Mouse (Mus musculus): Measurements from ENCODE around the gene Ntm.

The Ntm gene

DNA sequence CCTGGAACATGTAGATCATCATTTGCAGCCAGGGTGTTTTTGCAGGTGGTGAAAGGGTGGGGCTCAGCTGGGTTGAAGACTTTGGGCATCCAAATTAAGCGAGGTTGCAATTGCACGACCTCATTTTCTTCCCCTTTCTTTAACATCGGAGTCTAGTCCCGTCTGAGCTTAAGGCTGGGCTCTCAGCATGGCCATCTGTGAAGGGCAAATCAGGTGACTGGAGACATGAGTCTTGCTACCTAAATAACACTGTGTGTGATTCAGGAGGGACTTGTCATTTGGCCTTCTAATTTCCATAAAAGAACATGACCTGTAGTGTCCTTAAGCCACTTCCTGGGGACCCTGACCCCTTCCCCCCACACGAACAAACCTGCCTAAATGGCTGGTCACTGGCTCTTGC lies 394.4 kb downstream of the Ntm start:
- DNase-seq: no peak

DNA sequence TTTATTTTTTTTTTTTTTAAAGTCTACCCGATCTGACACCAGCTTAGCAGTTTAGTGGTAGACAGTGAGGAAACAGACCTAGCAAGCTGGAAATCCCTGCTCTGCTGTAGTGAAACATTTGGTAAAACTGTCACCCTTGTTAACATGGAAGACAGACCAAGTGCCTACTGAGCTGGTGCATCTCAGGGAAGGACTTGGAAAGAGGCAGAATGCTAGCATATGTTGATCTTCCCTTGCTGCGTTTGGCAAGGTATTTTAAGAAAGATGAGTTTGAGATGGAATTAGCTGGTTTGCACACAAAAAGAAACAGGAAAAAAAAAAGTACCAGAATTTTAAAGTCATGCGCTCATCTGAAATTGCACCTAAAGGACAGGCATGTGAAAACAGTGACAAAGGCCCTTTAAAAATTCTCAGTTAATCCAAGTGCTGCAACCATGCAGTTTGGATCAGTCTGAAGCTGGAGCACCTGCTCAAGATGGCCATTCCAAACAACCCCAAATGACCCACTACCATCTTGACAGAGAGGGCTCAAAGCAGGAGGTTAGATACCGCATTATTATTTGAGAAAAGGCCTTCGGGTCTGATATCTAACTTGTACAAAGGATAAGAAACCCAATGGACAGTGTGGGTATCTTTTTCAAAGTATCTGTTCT lies 400.4 kb downstream of the Ntm start:
- no peak for DNase-seq

DNA sequence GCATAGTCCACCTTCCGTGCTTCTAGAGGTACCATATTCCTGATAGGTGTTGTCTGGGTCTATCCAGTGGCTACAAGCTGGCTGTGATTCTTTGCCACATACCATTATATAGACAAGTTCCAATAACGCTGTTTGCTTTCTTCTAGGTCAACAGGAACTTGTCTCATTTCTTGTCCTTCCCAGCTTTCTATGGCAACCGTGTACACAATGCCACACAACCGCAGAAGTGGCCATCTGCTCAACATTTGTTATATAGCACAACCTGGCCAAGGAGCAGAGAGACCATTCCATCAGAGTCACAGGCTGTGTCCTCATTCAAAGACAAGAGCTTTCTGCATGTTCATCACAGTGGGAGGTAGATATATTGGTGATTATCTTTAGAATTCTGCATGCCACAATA lies 404.0 kb downstream of the Ntm start:
- DNase-seq: no peak

DNA sequence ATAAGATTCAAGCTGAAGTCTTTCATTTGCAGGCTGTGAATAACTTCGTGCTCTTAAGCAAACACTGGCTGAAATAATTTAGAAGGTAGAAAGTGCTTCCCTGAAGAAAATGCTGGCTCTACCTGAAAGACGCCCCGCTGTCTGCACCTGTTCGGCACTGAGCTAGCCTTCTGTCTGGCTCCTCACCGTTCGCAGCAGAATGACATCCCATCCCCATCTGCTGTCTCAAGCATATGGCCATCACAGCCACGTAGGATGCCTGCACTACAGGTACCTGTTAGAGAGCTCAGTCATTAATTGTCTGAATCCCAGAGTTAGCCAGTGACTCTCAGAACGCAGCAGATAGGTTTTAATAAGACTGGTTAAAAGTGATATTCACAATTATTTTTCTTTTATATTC lies 412.4 kb downstream of the Ntm start:
- no peak for DNase-seq

DNA sequence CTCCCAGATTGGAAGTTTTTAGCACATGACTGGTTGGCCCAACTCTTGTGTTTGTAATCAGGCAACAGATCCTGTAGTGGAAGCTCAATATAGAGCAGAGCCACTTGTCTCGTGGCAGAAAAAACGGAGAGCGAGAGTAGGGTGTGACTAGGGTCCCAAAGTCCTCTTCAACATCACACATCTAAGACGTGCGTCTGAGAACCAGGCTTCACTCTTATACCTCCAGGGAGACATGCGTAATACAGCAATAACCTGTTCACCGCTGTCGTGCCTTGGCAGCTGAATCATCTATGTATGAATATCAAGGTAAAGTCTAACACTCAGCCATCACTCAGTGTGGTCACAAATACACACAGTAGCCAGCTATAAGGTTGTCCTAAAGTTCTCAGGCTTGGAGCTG lies 412.8 kb downstream of the Ntm start:
- DNase-seq: no peak

DNA sequence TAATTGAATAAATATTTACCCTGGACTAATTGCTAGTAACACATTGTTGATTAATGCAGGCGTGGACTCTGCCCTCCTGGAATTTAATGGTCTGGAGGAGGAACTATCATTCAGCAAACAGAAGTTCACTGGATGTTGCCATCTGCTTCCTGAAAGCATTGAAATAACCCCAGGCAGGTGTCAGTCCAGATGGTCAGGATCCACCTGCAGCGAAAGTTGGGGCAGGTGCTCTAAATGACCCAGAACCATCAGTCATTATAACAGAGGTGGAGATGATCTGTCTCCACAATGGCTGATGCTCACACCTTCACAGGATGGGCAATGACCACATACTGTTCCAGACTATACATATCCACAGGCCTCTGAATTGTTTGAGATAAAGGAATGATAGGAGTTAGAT lies 426.5 kb downstream of the Ntm start:
- no peak for DNase-seq

DNA sequence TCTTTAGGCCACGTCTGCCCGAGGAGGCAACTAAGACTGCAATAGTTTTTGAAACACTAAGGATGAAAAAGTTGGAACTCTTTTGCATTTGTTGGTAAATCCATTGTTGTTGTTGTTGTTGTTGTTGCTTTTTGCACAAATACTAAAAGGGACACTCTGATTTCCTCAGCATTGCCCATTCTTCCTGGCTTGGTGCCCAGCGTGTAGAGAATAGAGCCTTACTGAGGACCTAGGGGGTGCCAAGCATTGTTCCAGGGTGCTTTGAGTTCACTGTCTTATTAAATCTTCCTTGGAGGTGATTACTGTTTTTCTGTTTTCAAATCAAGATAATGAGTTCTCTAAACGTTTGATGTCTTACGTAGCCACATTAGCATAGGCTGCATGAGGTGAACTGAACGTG lies 428.2 kb downstream of the Ntm start:
- no peak for DNase-seq

DNA sequence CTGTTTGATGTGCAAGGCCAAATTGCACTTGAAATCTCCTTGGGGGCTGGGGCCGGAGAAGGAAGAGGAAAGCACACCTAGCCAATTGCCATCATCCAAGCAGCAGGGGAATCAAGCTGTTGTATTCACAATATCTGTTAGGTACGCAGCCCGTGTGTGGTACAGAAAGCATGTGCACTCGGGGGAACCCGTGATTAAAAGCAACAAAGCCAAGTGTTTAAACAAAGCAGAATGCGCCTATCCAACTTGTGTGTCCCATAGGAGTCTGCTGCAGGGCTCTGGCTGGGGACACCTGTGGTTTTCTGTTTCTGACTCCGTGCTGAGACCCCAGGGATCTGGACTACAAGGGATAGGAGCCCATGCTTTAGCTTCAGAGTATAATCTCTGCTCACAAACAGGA lies 428.6 kb downstream of the Ntm start:
- no peak for DNase-seq

DNA sequence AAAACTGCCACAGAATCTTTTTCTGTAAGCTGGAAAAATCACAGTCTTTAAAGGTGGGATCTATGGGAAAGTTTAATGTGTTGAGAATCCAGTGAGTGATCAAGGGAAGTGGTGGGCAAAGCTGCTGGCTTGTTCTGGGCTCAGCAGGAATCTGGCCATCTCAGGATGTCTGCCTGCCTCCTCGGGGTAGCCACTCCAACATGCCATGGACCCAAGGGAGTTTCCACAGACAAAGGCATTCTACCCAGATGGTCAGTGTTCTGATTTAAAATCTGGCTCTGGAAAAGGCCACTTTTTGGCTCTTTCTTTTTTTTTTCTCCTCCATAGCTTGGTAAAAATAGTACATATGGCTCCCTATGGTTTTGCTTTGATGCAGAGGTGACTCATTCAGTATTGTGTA lies 429.4 kb downstream of the Ntm start:
- no peak for DNase-seq

DNA sequence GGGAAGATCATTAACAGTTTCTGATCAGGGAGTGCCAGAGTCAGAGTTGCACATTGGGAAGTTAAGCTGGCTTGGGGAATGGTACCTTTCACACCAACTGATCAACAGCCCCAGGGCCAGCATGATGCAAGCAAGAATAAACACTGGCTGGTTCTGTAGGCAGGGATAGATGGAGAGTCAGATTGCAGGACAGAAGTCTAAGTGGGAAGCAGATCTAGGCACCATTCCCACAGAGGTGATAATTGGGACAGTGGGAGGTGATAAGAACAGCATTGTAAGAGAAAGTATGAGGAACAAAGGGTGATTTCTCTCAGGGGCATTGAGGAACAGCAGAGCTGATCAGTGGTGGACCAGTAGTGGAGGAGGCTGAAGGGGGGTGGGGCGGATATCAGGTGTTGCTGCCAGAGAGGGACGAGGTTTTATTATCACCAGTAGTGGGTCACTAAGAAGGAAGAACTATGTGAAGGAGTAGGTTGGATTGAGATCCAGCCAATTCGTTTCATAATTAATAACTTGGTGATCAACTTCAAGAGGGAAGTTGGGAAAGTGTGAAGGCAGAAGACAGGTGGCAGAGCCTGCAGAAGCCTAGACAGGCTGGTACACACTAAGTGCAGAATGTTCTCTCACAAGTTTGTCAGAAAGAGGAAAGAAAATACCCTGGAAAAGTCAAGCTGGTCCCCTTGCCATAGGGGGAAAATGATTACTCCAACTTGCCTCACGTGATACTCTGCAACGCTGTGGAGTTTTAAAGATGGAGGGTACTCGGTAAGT lies 431.6 kb downstream of the Ntm start:
- no peak for DNase-seq

DNA sequence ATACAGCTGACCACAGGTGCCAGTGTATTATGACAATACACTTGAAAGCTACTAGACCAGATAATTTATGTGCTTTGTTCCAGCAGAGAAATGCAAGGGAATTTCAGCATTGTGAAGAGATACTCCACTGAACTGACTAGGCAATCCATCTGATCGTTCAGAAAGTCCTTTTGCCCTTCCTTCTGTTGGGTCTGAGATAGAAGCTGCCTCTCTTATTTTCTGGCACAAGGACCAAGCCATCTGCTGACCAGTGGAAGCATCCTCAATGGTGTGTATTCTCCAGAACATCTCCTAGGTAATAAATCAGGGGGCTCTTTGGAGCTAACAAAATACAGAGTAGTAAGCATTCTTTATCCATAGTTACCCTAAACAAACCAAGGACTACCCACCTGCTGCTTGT lies 438.8 kb downstream of the Ntm start:
- DNase-seq: no peak

DNA sequence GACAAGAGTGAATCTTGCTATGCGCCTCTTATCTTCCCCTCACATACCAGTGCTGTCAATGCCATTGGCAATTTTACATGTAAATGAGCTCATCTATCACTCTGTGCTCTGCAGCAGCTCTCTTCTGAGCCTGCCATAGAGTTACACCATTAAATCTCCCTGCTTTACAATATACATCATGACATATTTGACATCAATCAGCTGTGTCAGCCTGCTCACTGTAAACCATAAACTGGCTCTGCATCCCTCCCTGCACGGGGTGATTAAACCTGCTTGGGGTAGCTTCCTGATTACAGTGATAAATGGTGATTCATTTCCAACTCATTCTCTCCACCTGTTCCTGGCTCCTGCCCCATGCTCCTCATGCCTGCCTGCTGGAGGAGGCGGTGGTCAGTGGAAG lies 439.7 kb downstream of the Ntm start:
- no peak for DNase-seq

DNA sequence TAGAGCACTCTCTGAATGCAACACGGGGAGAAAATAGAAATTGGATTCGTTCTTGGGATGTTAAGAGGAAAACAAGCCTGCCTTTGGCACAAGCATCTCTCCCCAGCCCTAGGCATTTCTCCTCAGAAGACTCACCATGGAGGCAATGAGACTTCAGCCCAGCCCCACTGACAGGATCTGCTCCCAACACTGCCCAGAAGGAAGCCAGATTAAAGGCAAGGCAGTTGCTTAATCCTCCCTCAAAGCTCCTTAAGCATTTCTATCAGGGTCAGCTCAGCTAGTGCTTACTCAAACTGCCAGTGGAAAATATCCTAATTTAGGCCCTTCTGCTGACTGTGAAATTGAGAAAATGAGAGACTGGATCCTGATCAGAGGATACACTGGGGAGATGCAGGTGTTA lies 443.8 kb downstream of the Ntm start:
- no peak for DNase-seq

DNA sequence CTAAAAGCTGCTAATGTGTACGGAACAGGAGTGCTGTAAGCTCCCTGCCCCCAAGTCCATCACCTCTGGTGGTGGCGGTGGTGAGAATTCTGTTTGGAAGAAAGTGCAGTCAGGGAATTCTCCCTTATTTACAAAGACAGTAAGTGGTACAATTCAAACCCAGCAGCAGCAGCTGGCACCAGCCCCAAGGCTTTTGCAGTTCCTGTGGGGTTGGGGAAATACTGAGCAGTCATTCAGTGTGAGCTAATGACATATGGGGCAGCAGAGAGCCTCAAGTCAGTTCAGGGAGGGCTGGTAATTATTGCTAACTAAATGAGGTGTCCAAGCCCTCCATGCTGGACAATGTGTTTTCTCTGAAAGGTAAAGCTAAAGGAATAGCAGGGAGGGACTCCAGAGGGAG lies 446.3 kb downstream of the Ntm start:
- no peak for DNase-seq

DNA sequence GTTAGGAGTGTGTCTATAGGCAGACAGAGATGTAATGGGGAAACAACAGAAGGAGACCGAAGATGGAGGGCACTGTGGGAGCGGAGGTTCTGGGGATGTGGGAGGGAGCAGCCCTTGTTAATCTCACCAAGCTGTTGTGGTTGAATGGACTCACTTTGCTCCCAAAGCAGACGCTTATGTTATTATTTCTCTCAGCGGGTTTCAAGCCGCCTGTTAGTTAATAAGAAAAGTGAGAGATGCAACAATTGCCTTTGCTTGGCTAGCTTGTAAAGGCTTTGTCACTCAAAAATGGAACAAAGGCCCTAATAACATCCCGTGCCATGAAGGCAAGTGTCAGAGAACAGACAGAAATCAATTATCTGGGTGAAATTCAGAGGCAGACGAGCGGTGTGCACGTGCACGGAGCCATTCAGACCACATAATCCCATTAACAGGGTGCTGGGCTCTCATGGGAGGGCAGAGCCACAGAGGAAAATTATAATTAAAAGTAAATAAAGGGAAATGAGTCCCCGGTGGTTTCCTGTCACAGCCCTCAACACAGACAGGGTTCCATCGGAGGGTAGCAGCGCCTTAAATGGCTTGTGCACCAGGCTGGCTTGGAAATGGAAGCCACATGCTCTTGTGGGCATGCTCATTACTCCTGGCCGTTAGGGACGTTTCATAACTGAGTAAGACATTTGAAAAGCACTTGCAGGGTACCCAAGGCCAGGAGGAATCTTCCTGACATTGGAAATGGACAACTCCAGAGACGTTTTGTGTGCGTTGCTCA lies 448.2 kb downstream of the Ntm start:
- no peak for DNase-seq

DNA sequence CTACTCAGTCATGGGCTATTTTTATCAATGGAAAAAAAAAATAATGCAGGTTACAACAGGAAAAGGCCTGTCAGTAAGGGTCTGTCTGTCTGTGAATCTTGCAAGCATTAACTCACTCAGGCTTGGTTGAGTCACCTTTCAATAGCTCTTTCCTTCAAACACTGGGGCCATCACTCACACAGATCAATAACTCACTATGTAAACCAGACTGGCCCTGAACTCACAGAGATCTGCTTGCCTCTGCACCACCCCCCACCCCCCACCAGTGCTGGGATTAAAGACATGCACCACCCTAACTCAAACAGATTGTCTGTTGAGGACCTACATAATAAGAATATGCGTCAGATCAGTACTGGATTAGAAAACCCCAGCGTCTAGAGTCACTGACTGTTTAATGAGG lies 466.9 kb downstream of the Ntm start:
- no peak for DNase-seq

DNA sequence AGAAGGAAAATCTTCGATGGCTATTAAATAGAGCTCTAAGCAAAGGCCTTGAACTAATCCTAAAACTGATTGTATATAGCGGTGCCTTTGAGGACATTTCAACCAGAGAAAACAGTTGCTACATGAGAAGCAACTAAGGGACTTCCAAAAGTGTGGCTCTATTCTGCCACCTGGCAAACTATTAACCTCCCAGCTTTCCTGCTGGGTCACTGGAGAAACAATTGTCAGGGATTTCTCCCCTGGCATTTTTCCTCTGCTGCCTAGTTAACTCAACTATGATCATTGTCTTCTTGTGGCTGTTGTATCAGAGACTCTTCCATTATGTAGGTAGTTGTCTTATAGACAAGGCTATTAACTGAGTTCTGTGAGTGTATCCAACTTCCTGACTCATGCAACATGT lies 480.7 kb downstream of the Ntm start:
- DNase-seq: no peak

DNA sequence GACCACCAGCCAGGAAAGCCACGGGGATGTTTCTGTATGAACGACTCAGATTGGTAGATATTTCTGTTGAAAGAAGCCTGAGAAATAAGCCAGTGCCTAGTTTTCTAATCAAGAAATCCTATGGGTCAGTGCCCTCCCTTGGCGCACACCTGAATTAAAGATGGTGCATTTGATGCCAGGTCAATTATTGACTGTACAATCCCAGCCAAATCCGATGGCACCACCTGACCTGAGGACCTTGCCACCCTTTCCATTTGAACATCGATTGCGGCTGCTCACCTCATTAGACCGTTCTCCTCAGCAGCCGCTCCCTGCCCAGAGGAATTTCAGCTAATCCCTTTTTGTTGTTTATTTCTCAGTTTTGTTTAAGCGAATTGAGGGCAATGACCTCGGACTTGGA lies 483.9 kb downstream of the Ntm start:
- DNase-seq: no peak

DNA sequence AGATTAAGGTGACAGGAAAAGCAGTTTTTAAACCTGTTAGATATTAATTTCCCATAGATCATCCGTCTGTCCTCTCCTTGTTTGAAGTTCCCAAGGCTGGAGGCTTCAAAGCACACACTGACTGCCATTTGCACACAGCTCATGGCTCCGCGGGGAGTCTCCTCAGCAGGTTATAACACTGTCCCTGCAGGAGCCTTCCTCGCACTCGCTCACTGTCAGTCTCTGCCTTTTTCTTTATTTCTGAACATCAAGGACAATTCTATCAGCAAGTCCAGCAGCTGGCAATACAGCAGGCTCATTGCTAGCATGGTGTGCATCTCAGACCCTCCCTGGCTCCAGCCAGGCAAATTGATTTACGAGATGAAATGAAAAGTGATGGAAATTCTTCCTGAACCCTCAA lies 485.7 kb downstream of the Ntm start:
- no peak for DNase-seq

DNA sequence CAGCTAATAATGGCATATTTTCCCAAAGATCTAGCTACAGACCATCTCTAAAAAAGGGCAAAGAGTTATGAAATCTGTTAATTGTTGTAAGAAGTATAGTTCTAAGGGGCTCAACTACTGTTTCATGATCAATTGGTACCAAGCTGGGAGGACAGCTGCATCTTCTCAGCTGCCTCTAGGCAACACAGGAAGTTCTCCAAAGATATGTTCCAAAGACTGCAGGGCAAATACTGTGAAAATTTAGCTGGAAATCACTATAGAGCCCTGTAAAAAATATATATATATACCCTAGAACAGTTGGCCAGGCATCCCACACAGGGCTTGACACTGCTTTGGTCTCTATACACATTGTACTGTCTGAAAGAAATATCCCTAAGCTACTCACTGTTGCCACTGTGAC lies 489.5 kb downstream of the Ntm start:
- DNase-seq: no peak

DNA sequence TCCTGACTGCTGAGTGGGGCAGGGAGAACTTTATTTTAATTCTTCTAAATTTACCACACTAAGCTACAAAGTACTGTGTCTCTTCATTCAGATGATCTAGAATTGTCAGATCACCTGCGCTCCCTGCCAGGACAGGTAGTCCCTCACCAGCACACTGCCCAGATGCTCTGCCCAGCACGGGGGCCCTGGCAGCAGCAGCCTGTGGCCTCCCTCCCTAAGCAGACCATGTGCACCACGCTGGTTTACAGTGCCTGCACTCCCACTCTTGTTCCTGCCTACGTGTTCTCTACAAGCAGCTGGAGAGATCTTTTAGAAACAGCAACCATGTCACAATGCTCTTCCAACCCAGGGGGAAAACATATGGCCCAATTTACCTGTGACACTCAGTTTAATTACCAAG lies 490.7 kb downstream of the Ntm start:
- DNase-seq: no peak

DNA sequence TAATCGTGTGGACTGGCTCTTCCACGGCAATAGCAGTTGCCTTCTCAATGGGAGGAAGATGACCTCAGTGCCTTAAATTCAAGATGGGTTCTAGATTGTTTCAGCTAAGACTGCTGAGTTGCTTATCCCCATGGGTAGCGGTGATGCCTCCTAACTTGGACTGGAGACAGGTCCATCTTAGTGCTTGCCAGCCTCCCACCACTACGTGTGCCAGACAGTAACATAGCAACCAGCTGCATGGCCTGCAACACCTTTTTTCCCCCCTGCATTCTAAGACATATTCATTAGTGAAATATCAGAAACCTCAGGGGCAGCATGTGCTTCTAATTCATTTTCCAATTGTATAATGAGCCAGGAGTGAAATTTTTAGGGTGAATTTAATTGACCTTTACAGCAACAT lies 498.2 kb downstream of the Ntm start:
- no peak for DNase-seq

DNA sequence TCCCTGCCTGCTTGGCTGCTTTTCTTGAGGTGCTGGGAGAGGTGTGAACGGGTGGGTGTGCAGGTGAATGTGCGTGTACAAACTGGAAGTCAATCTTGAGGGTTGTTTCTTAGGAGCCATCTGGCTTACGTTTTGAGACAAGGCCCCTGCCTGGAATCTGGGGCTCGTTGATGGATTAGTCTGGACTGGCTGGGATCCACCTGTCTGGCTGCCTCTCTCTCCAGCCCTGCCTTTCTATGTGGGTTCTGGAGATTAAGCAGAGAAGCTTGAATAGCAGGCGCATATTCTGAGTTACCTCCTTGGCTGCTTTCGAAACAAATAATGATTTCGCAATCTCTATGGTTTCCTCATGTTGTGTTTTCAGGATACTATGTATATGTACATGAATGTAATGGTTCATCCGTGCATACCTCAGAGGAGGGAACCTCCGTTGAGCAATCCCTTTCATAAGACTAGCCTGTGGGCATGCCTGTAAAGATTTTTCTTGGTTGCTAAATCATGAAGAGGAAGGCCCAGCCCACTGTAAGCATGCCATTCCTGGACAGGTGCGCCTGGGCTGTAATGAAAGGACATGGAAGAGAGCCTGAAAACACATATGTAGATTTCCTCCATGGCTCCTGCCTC lies 499.9 kb downstream of the Ntm start:
- no peak for DNase-seq

All from right cerebral cortex, postnatal 4 days (tissue).